Mouse (Mus musculus) duodenum, adult 2 months (tissue): ENCODE data around the gene Lrrc37a. TPM values are rescaled to one million over a fixed set of nuclear protein-coding genes. Genes with fewer than 3 reads are reported as not detected.

Experiments
- polyA plus RNA-seq: library from polyadenylated mRNA; depleted of rRNA; stranded (reverse); fragments of >200 nt; gene quantifications from 2 replicates; pipeline ENCODE4 v1.2.3, GENCODE M21; 2012; ENCODE audit warnings: low replicate concordance; rRNA removed

Gene Lrrc37a
- not detected in 2 replicates for polyA plus RNA-seq

DNA sequence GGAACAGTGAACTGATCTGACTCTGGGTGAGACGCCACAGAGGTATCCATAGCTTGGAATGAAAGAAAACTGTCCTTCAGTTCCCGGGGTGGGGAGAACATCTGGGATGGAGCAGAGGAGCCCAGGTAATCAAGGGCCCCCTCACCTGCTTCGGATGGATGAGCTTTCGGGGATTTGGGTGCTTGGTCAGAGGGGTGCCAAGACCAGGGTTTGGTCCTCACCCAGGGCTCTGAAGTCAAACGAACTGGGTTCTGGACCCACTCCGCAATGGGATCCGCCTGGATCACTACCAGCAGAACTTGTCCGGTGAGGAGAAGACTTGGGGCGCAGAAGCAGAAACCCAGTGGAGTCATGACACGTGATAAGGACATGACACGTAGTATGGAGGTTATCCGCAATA lies at the start of gene Lrrc37a:
Lrrc37a (minus strand) TSS at position 101 of the 400 bp plus-strand sequence.

DNA sequence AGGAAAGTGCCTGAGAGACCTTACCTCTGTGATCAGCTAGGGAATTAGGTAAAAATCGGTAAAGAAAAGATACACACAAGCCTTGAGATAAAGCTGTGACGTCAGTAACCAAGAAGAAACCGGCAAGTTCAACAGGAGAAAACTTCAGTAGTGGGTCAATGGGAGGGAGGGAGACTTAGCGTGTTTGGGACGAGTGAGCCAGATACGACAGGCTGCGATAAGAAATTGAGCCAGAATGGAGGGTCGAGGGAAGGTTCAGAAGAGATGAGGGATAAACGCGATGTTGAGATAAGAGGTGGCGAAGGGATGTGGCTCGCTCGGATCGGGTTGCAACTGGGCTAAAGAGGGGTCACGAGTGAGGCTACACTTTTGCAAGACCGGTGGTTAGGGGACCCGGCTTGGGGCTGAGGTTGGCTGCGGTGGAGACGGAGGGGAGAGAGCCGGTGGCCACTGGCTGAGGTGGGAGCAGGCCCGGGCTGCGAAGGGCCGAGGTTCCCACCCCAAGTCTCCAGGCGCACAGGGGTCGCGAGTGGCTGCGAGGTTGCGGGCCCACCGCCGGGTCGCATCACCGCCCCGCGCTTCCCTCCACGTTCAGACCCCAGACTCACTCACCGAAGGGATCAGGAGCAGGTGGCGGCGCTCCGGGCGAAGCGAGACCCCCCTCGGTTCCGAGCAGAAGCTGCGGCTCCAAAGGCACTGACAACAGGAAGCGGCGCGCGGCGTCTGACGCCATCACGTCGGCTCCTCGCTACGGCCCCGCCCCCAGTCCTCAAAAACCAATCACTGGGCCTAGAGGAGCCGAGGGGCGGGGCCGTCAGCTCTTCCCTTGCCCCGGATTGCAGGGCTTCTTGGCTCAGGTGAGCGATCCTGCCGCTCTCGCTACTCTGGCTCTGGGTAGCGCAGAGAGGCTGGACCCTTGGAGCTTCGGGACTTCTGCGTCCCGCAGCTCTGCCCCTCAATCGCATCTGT lies 92.1 kb downstream of the Lrrc37a start, which contains the start of gene Plekhm1:
Plekhm1 (minus strand) TSS at position 707 of the 969 bp plus-strand sequence.

Other genes with a start within 250 kb of the Lrrc37a start
- gene Map3k14, start 237.1 kb downstream of the Lrrc37a start, polyA plus RNA-seq = 10.6 and 12.9 TPM in 2 replicates
- gene Arhgap27, start 140.9 kb downstream of the Lrrc37a start, polyA plus RNA-seq = 118 and 157 TPM in 2 replicates
- 9.4 and 11.3 TPM in 2 replicates for gene Plekhm1, start 91.9 kb downstream of the Lrrc37a start, polyA plus RNA-seq
- not detected in 2 replicates for gene Gm884, start 116.5 kb upstream of the Lrrc37a start, polyA plus RNA-seq
- gene Lyzl6, start 134.3 kb upstream of the Lrrc37a start, polyA plus RNA-seq = not detected in 2 replicates
- gene Rprml, start 145.0 kb upstream of the Lrrc37a start, polyA plus RNA-seq = 1.3 and 6.6 TPM in 2 replicates
- 69.2 and 74.6 TPM in 2 replicates for gene Gosr2, start 193.3 kb upstream of the Lrrc37a start, polyA plus RNA-seq
- gene Wnt9b, start 245.2 kb upstream of the Lrrc37a start, polyA plus RNA-seq = 0.15 and 0.49 TPM in 2 replicates